Comparison of ENCODE assay signal across 27 mouse cellular contexts in the genomic region with DNA sequence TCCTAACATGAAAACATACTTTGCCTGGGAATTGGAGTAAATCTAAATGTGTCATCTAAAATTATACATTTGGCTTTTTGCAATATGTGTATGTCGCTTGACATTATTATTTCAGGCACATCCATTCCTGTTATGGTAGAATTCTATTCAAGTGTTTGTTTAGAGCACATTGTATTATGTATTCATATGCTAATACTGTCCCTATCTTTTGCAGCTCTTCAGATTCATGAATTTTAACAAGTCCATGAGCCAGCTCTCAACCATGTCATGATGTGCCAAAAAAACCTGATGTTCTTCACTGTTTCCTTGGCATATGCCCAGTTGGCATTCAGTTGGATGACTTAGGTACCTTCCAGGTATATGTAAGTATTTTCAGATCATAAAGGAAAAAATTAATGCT. TPM values are rescaled to one million over a fixed set of nuclear protein-coding genes. Genes with fewer than 3 reads are reported as not detected.
DNase-seq lines count a peak whose midpoint lies in the region; ATAC-seq lines count a peak whose summit lies in the region.
"Had no signal": no experiment of that assay in that cellular context is flagged by ENCODE, and none has a peak within 500 bp of the region (broad histone marks: within the 10 kb centered on the region; RNA-seq: fewer than 3 reads in every experiment).

No protein-coding gene starts in this region.

- H3K27me3 ChIP-seq in forebrain, embryonic 14.5 days (replicated peaks; ENCODE audit: control insufficient read depth, insufficient read depth, low read length): no peaks in the 10 kb centered on the region
- no peaks in the 10 kb centered on the region for H3K27me3 ChIP-seq in forebrain, embryonic 10.5 days (ENCODE audit: poor library complexity, severe bottlenecking)
- H3K27me3 ChIP-seq in forebrain, embryonic 16.5 days (replicated peaks; ENCODE audit: control insufficient read depth, insufficient read depth, low read length): no peaks in the 10 kb centered on the region
- H3K27me3 ChIP-seq in liver, embryonic 12.5 days (replicated peaks): no peaks in the 10 kb centered on the region
- H3K27me3 ChIP-seq: CH12.LX; heart, embryonic 12.5 days; intestine, embryonic 15.5 days; liver, embryonic 15.5 days; midbrain, embryonic 15.5 days; neural tube, embryonic 15.5 days had no signal

- H3K27ac ChIP-seq in forebrain, embryonic 14.5 days (ENCODE audit: low read depth, low read length): no peak overlapping the region
- no peak overlapping the region for H3K27ac ChIP-seq in forebrain, embryonic 10.5 days
- 0 out of 2 replicates have a peak overlapping the region, but pooled peaks have one; percentile 23 for H3K27ac ChIP-seq in forebrain, embryonic 16.5 days (ENCODE audit: low read length)
- H3K27ac ChIP-seq in liver, embryonic 12.5 days: no peak overlapping the region
- H3K27ac ChIP-seq: heart, adult 2 months; intestine, embryonic 15.5 days; kidney, postnatal 0 days; left cerebral cortex, adult 2 months; liver, embryonic 15.5 days; midbrain, embryonic 10.5 days; midbrain, embryonic 15.5 days; neural tube, embryonic 15.5 days had no signal

- no peak overlapping the region for H3K9ac ChIP-seq in forebrain, embryonic 14.5 days (ENCODE audit: low read length)
- no peak overlapping the region for H3K9ac ChIP-seq in forebrain, embryonic 16.5 days (replicated peaks; ENCODE audit: low read depth, low read length)
- H3K9ac ChIP-seq in liver, embryonic 12.5 days: no peak overlapping the region
- H3K9ac ChIP-seq: heart, embryonic 12.5 days; intestine, embryonic 15.5 days; liver, embryonic 15.5 days; lung, embryonic 14.5 days; midbrain, embryonic 15.5 days; neural tube, embryonic 15.5 days had no signal

- H3K9me3 ChIP-seq in forebrain, embryonic 14.5 days (replicated peaks; ENCODE audit: control insufficient read depth, low read length): no peaks in the 10 kb centered on the region
- H3K9me3 ChIP-seq in forebrain, embryonic 10.5 days: peaks cover 4% of the 10 kb centered on the region; the same call in 1 of the 2 replicates
- no peaks in the 10 kb centered on the region for H3K9me3 ChIP-seq in forebrain, embryonic 16.5 days (ENCODE audit: control insufficient read depth, low read length)
- H3K9me3 ChIP-seq in liver, embryonic 12.5 days (replicated peaks): no peaks in the 10 kb centered on the region
- H3K9me3 ChIP-seq: heart, embryonic 12.5 days; intestine, embryonic 15.5 days; liver, embryonic 15.5 days; midbrain, embryonic 15.5 days; neural tube, embryonic 15.5 days had no signal

- no peak overlapping the region for H3K4me3 ChIP-seq in forebrain, embryonic 14.5 days (ENCODE audit: low read depth, low read length)
- H3K4me3 ChIP-seq in forebrain, embryonic 10.5 days: no peak overlapping the region
- no peak overlapping the region for H3K4me3 ChIP-seq in forebrain, embryonic 16.5 days (replicated peaks; ENCODE audit: low read length)
- no peak overlapping the region for H3K4me3 ChIP-seq in liver, embryonic 12.5 days
- H3K4me3 ChIP-seq: erythroblast, embryonic 14.5 days; heart, adult 2 months; heart, embryonic 12.5 days; intestine, embryonic 15.5 days; left cerebral cortex, adult 2 months; liver, embryonic 15.5 days; midbrain, embryonic 10.5 days; midbrain, embryonic 15.5 days; neural tube, embryonic 15.5 days had no signal

- peak; percentile 44 for DNase-seq in forebrain, embryonic 14.5 days (ENCODE audit: low spot score)
- DNase-seq in forebrain, embryonic 10.5 days (ENCODE audit: extremely low spot score, low spot score): no peak
- peak; percentile 3 for DNase-seq in layer of hippocampus, adult 9-10 months (ENCODE audit: low spot score)
- DNase-seq in layer of hippocampus, adult 8-10 months (ENCODE audit: low spot score in 2 of 2): no peak
- peak; percentile 10 for DNase-seq in cerebellum, adult 9-11 months
- DNase-seq: heart, adult 2 months; heart, postnatal 4 days; kidney, adult 8-10 months; kidney, postnatal 4 days; lung, embryonic 14.5 days; retina, postnatal 1 day; right cerebral cortex, postnatal 14 days had no signal

- peak; percentile 57; the same call in 1 of the 2 replicates for ATAC-seq in forebrain, embryonic 14.5 days
- peak; percentile 81 for ATAC-seq in forebrain, embryonic 16.5 days
- no peak for ATAC-seq in liver, embryonic 12.5 days
- ATAC-seq in erythroid progenitor cell, adult 5-6 weeks (replicated peaks; ENCODE audit: low FRiP score, poor library complexity, severe bottlenecking): no peak
- ATAC-seq: activated CD4-positive, CD25-positive, alpha-beta regulatory T cell, adult 4 months; hindbrain, embryonic 16.5 days; intestine, embryonic 15.5 days; midbrain, embryonic 15.5 days had no signal

- H3K4me1 ChIP-seq in forebrain, embryonic 14.5 days (ENCODE audit: control insufficient read depth, insufficient read depth, low read length): no peaks in the 10 kb centered on the region
- no peaks in the 10 kb centered on the region for H3K4me1 ChIP-seq in forebrain, embryonic 10.5 days
- 0 out of 2 replicates have a peak, but pooled peaks cover 4% of the 10 kb centered on the region for H3K4me1 ChIP-seq in forebrain, embryonic 16.5 days (replicated peaks; ENCODE audit: control insufficient read depth, insufficient read depth, low read length)
- no peaks in the 10 kb centered on the region for H3K4me1 ChIP-seq in liver, embryonic 12.5 days
- H3K4me1 ChIP-seq: heart, embryonic 12.5 days; intestine, embryonic 15.5 days; liver, embryonic 15.5 days; midbrain, embryonic 10.5 days; midbrain, embryonic 15.5 days; neural tube, embryonic 15.5 days had no signal

- H3K4me2 ChIP-seq in forebrain, embryonic 14.5 days (ENCODE audit: low read length): no peak overlapping the region
- H3K4me2 ChIP-seq in forebrain, embryonic 16.5 days (ENCODE audit: low read length): no peak overlapping the region
- no peak overlapping the region for H3K4me2 ChIP-seq in liver, embryonic 12.5 days
- H3K4me2 ChIP-seq: heart, embryonic 12.5 days; intestine, embryonic 15.5 days; liver, embryonic 15.5 days; lung, embryonic 14.5 days; midbrain, embryonic 15.5 days; neural tube, embryonic 15.5 days had no signal

- 71% methylated on average over 1 of the region's 1 CpGs for WGBS in forebrain, embryonic 14.5 days
- WGBS in forebrain, embryonic 10.5 days: 100% methylated on average over 1 of the region's 1 CpGs
- WGBS in forebrain, embryonic 16.5 days: 47% methylated on average over 1 of the region's 1 CpGs
- WGBS in liver, embryonic 12.5 days (ENCODE audit: insufficient replicate concordance): 82% methylated on average over 1 of the region's 1 CpGs

- H3K36me3 ChIP-seq in forebrain, embryonic 14.5 days (ENCODE audit: control insufficient read depth, insufficient read depth, low read length): peaks cover 50% of the 10 kb centered on the region
- peaks cover 99% of the 10 kb centered on the region for H3K36me3 ChIP-seq in forebrain, embryonic 10.5 days (replicated peaks)
- peaks cover 19% of the 10 kb centered on the region for H3K36me3 ChIP-seq in forebrain, embryonic 16.5 days (ENCODE audit: control insufficient read depth, insufficient read depth)
- H3K36me3 ChIP-seq in liver, embryonic 12.5 days: peaks cover 65% of the 10 kb centered on the region

RNA-seq across cellular contexts. Expression of gene BC005561, which starts 30.5 kb away (rescaled TPM):
- polyA plus RNA-seq in forebrain, embryonic 14.5 days (2014; fragmentation: Nextera tagmentation; extraction: Ambion mirVana): 9.6 and 10.6 TPM in 2 replicates
- 11.1 and 12.7 TPM in 2 replicates for polyA plus RNA-seq in forebrain, embryonic 10.5 days (2016; fragmentation: Nextera tagmentation; extraction: Ambion mirVana)
- total RNA-seq in layer of hippocampus, adult 8-10 months (2022): 10 to 100 TPM; 12.6 to 14.9 (median 14.5) TPM
- 11.9 and 13.4 TPM in 2 replicates for polyA plus RNA-seq in forebrain, embryonic 16.5 days (2015; fragmentation: Nextera tagmentation; extraction: Ambion mirVana)
- polyA plus RNA-seq in liver, embryonic 12.5 days (2016; fragmentation: Nextera tagmentation; extraction: Ambion mirVana): 5.0 and 5.2 TPM in 2 replicates
- total RNA-seq in erythroid progenitor cell, adult 5-6 weeks (2015; ENCODE audit: low replicate concordance): 5.9 and 6.1 TPM in 2 replicates
- total RNA-seq in erythroid progenitor cell, adult 5-6 weeks (2017; ENCODE audit: low replicate concordance): 4.2 and 5.2 TPM in 2 replicates

Comparison
In these comparisons a context has a peak if more than half of its experiments do, and no peak if none do; other contexts are left out.
1. DNase-seq: peak in forebrain, embryonic 14.5 days (single experiment), layer of hippocampus, adult 9-10 months (single experiment) and cerebellum, adult 9-11 months (single experiment); none in forebrain, embryonic 10.5 days (single experiment) and layer of hippocampus, adult 8-10 months (0 of 2).
2. ATAC-seq: peak in forebrain, embryonic 14.5 days (single experiment) and forebrain, embryonic 16.5 days (single experiment); none in liver, embryonic 12.5 days (single experiment) and erythroid progenitor cell, adult 5-6 weeks (single experiment).